Mouse (Mus musculus) T-helper 1 cell (primary cell): ENCODE results near the gene Palld.

Source experiments
- in situ Hi-C: fragments of 300-600 bp; cut with MboI, MseI; formaldehyde crosslinking; loops from one replicate; pipeline ENCODE4 v1.15.1; 2025; ENCODE audit warnings: high pct_unique_total_duplicates

Gene Palld

DNA sequence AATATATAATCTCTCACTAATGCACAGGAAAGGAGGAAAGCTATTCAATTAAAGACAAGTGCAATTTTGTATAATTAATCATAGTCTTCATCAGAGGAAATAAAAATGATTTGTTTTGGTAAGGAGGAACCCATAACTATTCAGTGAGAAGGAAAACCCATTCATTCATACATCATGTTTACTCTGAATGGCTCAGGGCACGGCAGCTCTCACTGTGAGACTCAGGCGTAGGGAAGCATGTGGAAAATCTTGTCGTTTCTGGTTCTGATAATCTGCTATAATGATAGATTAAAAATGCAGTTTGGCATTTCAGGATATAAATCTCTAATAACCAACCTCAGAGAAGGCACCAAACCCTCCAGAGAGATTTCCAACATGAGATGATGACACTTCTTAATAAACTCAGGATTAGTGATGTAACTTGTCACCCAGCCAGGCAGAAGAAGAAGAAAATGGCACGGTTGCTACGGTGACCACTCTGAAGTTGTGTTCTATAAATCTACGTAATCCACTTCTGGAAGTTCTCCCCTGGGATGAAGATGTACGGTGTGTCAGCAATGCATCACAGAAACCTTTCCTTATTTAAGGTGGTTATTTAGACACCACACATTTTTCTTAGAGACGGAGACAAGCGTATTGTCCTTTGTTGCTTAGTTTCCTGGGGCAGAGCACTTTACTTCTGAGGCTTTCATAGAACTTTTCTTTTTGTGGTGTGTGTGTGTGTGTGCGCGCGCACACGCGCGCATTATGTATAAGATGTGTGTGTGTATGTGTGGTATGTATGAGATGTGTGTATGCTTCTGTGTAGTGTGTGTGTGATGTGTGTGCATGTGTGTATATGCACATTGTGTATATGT, 435.6 kb downstream of the Palld start:
- in situ Hi-C loops, result no loop called here

DNA sequence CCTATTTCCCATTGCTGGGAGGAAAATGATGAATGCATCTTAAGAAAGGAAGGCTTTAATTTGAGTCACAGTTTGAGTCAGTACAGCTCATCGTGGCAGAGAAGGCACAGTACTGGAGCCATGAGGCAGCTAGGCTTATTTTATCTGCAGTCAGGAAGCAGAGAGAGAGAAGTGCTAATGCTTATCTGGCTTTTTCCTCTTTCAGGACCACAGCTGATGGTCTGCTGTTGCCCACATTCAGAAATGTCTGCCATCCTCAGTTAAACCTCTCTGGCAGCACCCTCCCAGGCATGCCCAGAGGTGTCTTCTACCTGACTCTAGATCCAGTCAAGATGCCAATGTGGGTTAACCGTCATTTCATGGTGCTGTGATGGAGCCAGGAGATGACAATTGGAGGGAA, 438.1 kb downstream of the Palld start:
- in situ Hi-C loops, result no loop called here

DNA sequence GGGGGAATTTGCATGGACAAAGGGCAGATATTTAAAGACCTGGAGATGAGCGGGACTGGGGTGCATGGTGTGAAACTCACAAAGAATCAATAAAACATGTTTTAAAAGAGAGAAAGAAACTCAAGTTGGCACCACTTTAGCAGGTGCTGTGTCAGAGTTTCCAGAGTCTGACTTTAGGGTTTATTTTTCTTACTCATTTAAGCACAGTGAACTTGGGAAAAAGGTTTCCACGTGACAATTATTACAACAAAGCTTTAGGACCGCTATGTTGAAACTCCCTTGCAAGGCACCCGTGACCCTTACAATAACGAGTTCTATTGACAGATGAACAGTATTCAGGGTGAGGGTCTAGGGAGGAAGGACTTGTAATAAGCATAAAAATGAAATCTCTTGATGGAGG, 440.3 kb downstream of the Palld start:
- in situ Hi-C loops, result no loop called here
